Mouse (Mus musculus): Measurements from ENCODE around the gene Stt3b. TPM values are rescaled to one million over a fixed set of nuclear protein-coding genes. Genes with fewer than 3 reads are reported as not detected.

The Stt3b gene
- polyA plus RNA-seq, 1 experiment from 2014 or later = 83.3 TPM

GRCm38 (mm10) chr9:115214572-115215571 is 95.3 kb downstream of the Stt3b start:
- Histone ChIP-seq H3K27me3 (replicated peaks; ENCODE audit: control insufficient read depth, insufficient read depth, low read length) (no peaks in the 10 kb centered on the region), H3K9ac (ENCODE audit: low read depth, low read length) (no peak overlapping the region), H3K4me2 (ENCODE audit: low read length) (no peak overlapping the region), H3K4me1 (ENCODE audit: control insufficient read depth, insufficient read depth, low read depth, low read length) (no peaks in the 10 kb centered on the region), H3K36me3 (ENCODE audit: control insufficient read depth, insufficient read depth, low read length) (no peaks in the 10 kb centered on the region), H3K27ac (ENCODE audit: low read depth, low read length) (no peak overlapping the region), H3K4me3 (ENCODE audit: low read length) (no peak overlapping the region), H3K9me3 (ENCODE audit: control insufficient read depth, low read length) (peaks cover 2% of the 10 kb centered on the region; the same call in 1 of the 2 replicates)
- no peak for ATAC-seq
- WGBS = 31% methylated on average over 7 of the region's 7 CpGs

DNA sequence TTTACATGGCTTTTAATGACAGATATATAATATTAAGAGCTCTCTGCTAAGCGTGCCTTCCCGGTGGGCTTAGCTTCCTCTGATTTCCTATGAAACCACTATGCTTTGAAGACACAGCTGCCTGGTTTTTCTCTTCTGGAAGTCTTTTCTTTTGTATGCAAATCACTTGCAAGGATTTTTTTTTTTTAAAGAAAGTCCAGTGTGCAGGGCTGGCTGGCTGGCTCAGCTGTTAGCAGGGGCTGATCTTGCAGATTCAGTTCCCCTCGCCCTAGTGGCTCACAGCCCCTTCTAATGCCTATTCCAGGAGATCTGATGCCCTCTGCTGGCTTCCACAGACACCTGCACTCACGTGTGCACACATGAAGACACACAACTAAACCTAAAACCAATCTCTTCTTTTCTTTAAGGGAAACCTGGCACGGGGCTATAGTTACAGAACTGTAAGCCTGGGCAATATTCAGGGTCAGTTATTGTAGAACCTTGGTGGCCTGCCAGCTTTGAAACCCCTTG is 96.4 kb downstream of the Stt3b start:
- ATAC-seq = no peak
- Histone ChIP-seq H3K9ac (ENCODE audit: low read depth, low read length) (no peak overlapping the region), H3K9me3 (ENCODE audit: control insufficient read depth, low read length) (peaks cover 2% of the 10 kb centered on the region; the same call in 1 of the 2 replicates), H3K36me3 (ENCODE audit: control insufficient read depth, insufficient read depth, low read length) (no peaks in the 10 kb centered on the region), H3K4me2 (ENCODE audit: low read length) (no peak overlapping the region), H3K27ac (ENCODE audit: low read depth, low read length) (no peak overlapping the region), H3K27me3 (replicated peaks; ENCODE audit: control insufficient read depth, insufficient read depth, low read length) (no peaks in the 10 kb centered on the region), H3K4me1 (ENCODE audit: control insufficient read depth, insufficient read depth, low read depth, low read length) (no peaks in the 10 kb centered on the region), H3K4me3 (ENCODE audit: low read length) (no peak overlapping the region)
- WGBS = 81% methylated on average over 5 of the region's 5 CpGs

DNA sequence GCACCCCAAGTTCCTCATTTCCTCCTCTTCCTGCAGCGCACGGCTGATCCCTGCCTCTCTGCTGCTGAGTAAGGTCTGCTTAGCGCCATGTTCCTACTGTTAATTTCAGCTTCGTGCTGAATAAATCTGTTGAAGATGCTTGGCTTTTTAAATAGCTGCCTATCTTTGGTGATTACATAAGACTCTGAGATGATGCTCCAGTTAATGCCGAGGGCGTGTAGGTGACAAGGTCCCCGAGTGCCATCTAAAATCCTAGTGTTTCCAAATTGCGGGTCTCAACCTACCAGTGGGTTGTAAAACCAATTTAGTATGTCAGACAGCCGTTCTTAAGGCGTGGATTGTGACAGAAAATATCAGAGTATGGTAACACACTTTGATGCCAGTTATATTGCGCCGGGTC is 99.7 kb downstream of the Stt3b start:
- H3K4me1 ChIP-seq (ENCODE audit: control insufficient read depth, insufficient read depth, low read depth, low read length) = peaks cover 2% of the 10 kb centered on the region; the same call in 1 of the 2 replicates
- H3K9me3 ChIP-seq (ENCODE audit: control insufficient read depth, low read length) = peaks cover 2% of the 10 kb centered on the region; the same call in 1 of the 2 replicates
- no peaks in the 10 kb centered on the region for H3K36me3 ChIP-seq (ENCODE audit: control insufficient read depth, insufficient read depth, low read length)
- no peak for ATAC-seq
- H3K4me3 ChIP-seq (ENCODE audit: low read length) = no peak overlapping the region
- no peaks in the 10 kb centered on the region for H3K27me3 ChIP-seq (replicated peaks; ENCODE audit: control insufficient read depth, insufficient read depth, low read length)
- no peak overlapping the region for H3K27ac ChIP-seq (ENCODE audit: low read depth, low read length)
- H3K4me2 ChIP-seq (ENCODE audit: low read length) = no peak overlapping the region
- 79% methylated on average over 12 of the region's 12 CpGs for WGBS
- no peak overlapping the region for H3K9ac ChIP-seq (ENCODE audit: low read depth, low read length)

DNA sequence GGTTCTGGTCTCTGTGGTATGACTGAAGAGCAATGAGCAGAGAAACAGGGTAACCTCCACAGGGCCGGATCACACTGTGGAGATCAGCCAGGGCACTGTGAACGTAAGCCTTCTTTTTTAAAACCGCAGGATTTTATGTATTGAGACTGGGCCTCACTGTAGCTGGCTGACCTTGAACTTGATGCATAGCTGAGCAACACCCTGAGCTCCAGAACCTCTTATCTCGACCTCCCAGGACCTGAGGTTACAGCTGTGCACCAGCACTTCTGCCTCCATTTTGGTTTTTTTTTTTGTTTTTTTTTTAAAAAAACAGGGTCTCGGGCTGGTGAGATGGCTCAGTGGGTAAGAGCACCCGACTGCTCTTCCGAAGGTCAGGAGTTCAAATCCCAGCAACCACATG is 100.5 kb downstream of the Stt3b start:
- Histone ChIP-seq H3K4me1 (ENCODE audit: control insufficient read depth, insufficient read depth, low read depth, low read length) (peaks cover 2% of the 10 kb centered on the region; the same call in 1 of the 2 replicates), H3K4me3 (ENCODE audit: low read length) (no peak overlapping the region), H3K27me3 (replicated peaks; ENCODE audit: control insufficient read depth, insufficient read depth, low read length) (no peaks in the 10 kb centered on the region), H3K4me2 (ENCODE audit: low read length) (no peak overlapping the region), H3K9me3 (ENCODE audit: control insufficient read depth, low read length) (peaks cover 2% of the 10 kb centered on the region; the same call in 1 of the 2 replicates), H3K27ac (ENCODE audit: low read depth, low read length) (no peak overlapping the region), H3K36me3 (ENCODE audit: control insufficient read depth, insufficient read depth, low read length) (no peaks in the 10 kb centered on the region), H3K9ac (ENCODE audit: low read depth, low read length) (no peak overlapping the region)
- no peak for ATAC-seq
- 93% methylated on average over 7 of the region's 7 CpGs for WGBS

GRCm38 (mm10) chr9:115206219-115206618 is 104.0 kb downstream of the Stt3b start:
- Histone ChIP-seq H3K9ac (ENCODE audit: low read depth, low read length) (no peak overlapping the region), H3K9me3 (ENCODE audit: control insufficient read depth, low read length) (no peaks in the 10 kb centered on the region), H3K4me2 (ENCODE audit: low read length) (no peak overlapping the region), H3K4me3 (ENCODE audit: low read length) (no peak overlapping the region), H3K4me1 (ENCODE audit: control insufficient read depth, insufficient read depth, low read depth, low read length) (peaks cover 2% of the 10 kb centered on the region; the same call in 1 of the 2 replicates), H3K36me3 (ENCODE audit: control insufficient read depth, insufficient read depth, low read length) (no peaks in the 10 kb centered on the region), H3K27ac (ENCODE audit: low read depth, low read length) (no peak overlapping the region), H3K27me3 (replicated peaks; ENCODE audit: control insufficient read depth, insufficient read depth, low read length) (no peaks in the 10 kb centered on the region)
- 56% methylated on average over 5 of the region's 5 CpGs for WGBS
- ATAC-seq = 0 out of 2 replicates have a peak, but pooled peaks have one; percentile 14

DNA sequence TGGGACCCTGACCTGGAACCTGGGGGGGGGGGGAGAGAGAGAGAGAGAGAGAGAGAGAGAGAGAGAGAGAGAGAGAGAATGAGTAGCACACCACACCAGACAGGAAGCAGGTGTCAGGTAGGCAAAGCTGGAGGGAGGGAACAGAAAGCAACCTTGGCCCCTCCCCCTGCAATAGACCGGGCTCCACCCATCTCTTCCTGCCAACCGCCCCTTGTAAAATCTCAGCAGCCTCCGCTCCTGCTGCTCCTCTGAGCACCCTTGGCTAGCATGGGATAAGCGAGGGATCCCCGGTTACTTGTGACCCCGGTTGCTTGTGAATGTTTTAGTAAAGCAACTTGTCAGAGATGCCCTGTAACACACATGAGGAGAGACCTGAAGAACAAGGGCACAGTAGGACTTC is 104.7 kb downstream of the Stt3b start:
- WGBS = 24% methylated on average over 6 of the region's 6 CpGs
- Histone ChIP-seq H3K27me3 (replicated peaks; ENCODE audit: control insufficient read depth, insufficient read depth, low read length) (no peaks in the 10 kb centered on the region), H3K9me3 (ENCODE audit: control insufficient read depth, low read length) (no peaks in the 10 kb centered on the region), H3K36me3 (ENCODE audit: control insufficient read depth, insufficient read depth, low read length) (no peaks in the 10 kb centered on the region), H3K4me3 (ENCODE audit: low read length) (no peak overlapping the region), H3K27ac (ENCODE audit: low read depth, low read length) (no peak overlapping the region), H3K4me2 (ENCODE audit: low read length) (no peak overlapping the region), H3K4me1 (ENCODE audit: control insufficient read depth, insufficient read depth, low read depth, low read length) (peaks cover 2% of the 10 kb centered on the region; the same call in 1 of the 2 replicates), H3K9ac (ENCODE audit: low read depth, low read length) (no peak overlapping the region)
- ATAC-seq = no peak

- H3K4me1 ChIP-seq (ENCODE audit: control insufficient read depth, insufficient read depth, low read depth, low read length) = peaks cover 2% of the 10 kb centered on the region; the same call in 1 of the 2 replicates
These were observed 107.1 kb downstream of the Stt3b start for GRCm38 (mm10) chr9:115203136-115203535.

GRCm38 (mm10) chr9:115201264-115201663 is 109.0 kb downstream of the Stt3b start:
- peaks cover 2% of the 10 kb centered on the region; the same call in 1 of the 2 replicates for H3K4me1 ChIP-seq (ENCODE audit: control insufficient read depth, insufficient read depth, low read depth, low read length)
- no peak overlapping the region for H3K4me3 ChIP-seq (ENCODE audit: low read length)
- no peak overlapping the region for H3K27ac ChIP-seq (ENCODE audit: low read depth, low read length)
- 90% methylated on average over 6 of the region's 6 CpGs for WGBS
- no peaks in the 10 kb centered on the region for H3K36me3 ChIP-seq (ENCODE audit: control insufficient read depth, insufficient read depth, low read length)
- no peaks in the 10 kb centered on the region for H3K27me3 ChIP-seq (replicated peaks; ENCODE audit: control insufficient read depth, insufficient read depth, low read length)
- H3K9ac ChIP-seq (ENCODE audit: low read depth, low read length) = no peak overlapping the region
- ATAC-seq = no peak
- H3K9me3 ChIP-seq (ENCODE audit: control insufficient read depth, low read length) = no peaks in the 10 kb centered on the region
- no peak overlapping the region for H3K4me2 ChIP-seq (ENCODE audit: low read length)

More at GRCm38 (mm10) chr9:115203136-115203535, 107.1 kb downstream of the Stt3b start:
- ATAC-seq = no peak
- 59% methylated on average over 6 of the region's 6 CpGs for WGBS
- no peaks in the 10 kb centered on the region for H3K9me3 ChIP-seq (ENCODE audit: control insufficient read depth, low read length)
- H3K4me2 ChIP-seq (ENCODE audit: low read length) = no peak overlapping the region
- no peak overlapping the region for H3K9ac ChIP-seq (ENCODE audit: low read depth, low read length)
- no peaks in the 10 kb centered on the region for H3K27me3 ChIP-seq (replicated peaks; ENCODE audit: control insufficient read depth, insufficient read depth, low read length)
- no peak overlapping the region for H3K4me3 ChIP-seq (ENCODE audit: low read length)
- H3K27ac ChIP-seq (ENCODE audit: low read depth, low read length) = no peak overlapping the region
- no peaks in the 10 kb centered on the region for H3K36me3 ChIP-seq (ENCODE audit: control insufficient read depth, insufficient read depth, low read length)
